Mouse (Mus musculus): ENCODE data around the gene D430042O09Rik. TPM values are rescaled to one million over a fixed set of nuclear protein-coding genes. Genes with fewer than 3 reads are reported as not detected.

Gene D430042O09Rik
- polyA plus RNA-seq (2012; fragmentation: generic; extraction: Trizol), result 5.5 TPM

GRCm38 (mm10) chr7:125707593-125708022, at the start of gene D430042O09Rik, which contains the start of gene Gtf3c1:
TSS of gene D430042O09Rik (plus strand) at chr7:125707888.
TSS of gene Gtf3c1 (minus strand) at chr7:125707780.
- peak; percentile 83 for TF ChIP-seq POLR2A (IDR thresholded peaks at IDR 0.05; ENCODE audit: insufficient read length, low read depth)
- TF ChIP-seq POLR2AphosphoS2 (IDR thresholded peaks at IDR 0.05; ENCODE audit: insufficient read length, low read depth), result peak; percentile 62
- TF ChIP-seq SRF (IDR thresholded peaks at IDR 0.05; ENCODE audit: control insufficient read depth, insufficient read length, low read depth), result no peak
- TF ChIP-seq REST (IDR thresholded peaks at IDR 0.05; ENCODE audit: insufficient read depth, insufficient read length), result no peak
- TF ChIP-seq MAX (IDR thresholded peaks at IDR 0.05; ENCODE audit: low read depth), result no peak
- no peak for TF ChIP-seq MYOD1 (IDR thresholded peaks at IDR 0.05; ENCODE audit: control insufficient read depth in 1 of 3, insufficient read length in 2 of 3, low read depth in 2 of 3)
- TF ChIP-seq MYOG (IDR thresholded peaks at IDR 0.05; ENCODE audit: control insufficient read depth in 1 of 3, insufficient read depth in 1 of 3, insufficient read length in 2 of 3, low read depth in 2 of 3), result no peak
- TF ChIP-seq TCF3 (IDR thresholded peaks at IDR 0.05; ENCODE audit: insufficient read length, low read depth), result no peak
- Histone ChIP-seq H3K79me2 (ENCODE audit: control insufficient read depth, insufficient read depth) (peaks cover 41% of the 10 kb centered on the region), H3ac (ENCODE audit: control insufficient read depth, insufficient read length) (peak within 1 kb of the TSS; percentile 61), H3K4me2 (ENCODE audit: low read depth) (peak within 1 kb of the TSS; percentile 84), H3K4me3 (peak within 1 kb of the TSS; percentile 89), H3K27me3 (ENCODE audit: control insufficient read depth, insufficient read depth, insufficient read length) (no peaks in the 10 kb centered on the region), H3K36me3 (ENCODE audit: control insufficient read depth, insufficient read depth) (peaks cover 14% of the 10 kb centered on the region)

- TF ChIP-seq MYOD1 (IDR thresholded peaks at IDR 0.05; ENCODE audit: control insufficient read depth in 1 of 3, insufficient read length in 2 of 3, low read depth in 2 of 3) (no peak), MAX (IDR thresholded peaks at IDR 0.05; ENCODE audit: low read depth) (no peak), POLR2AphosphoS2 (IDR thresholded peaks at IDR 0.05; ENCODE audit: insufficient read length, low read depth) (no peak), USF1 (IDR thresholded peaks at IDR 0.05; ENCODE audit: low read depth) (no peak), MYOG (IDR thresholded peaks at IDR 0.05; ENCODE audit: control insufficient read depth in 1 of 3, insufficient read depth in 1 of 3, insufficient read length in 2 of 3, low read depth in 2 of 3) (no peak), CEBPB (IDR thresholded peaks at IDR 0.05; ENCODE audit: insufficient read depth, poor library complexity, severe bottlenecking) (no peak), REST (IDR thresholded peaks at IDR 0.05; ENCODE audit: insufficient read depth, insufficient read length) (no peak), E2F4 (IDR thresholded peaks at IDR 0.05; ENCODE audit: insufficient read depth) (no peak), TCF3 (IDR thresholded peaks at IDR 0.05; ENCODE audit: insufficient read length, low read depth) (no peak)
- Histone ChIP-seq H3K79me2 (ENCODE audit: control insufficient read depth, insufficient read depth) (no peaks in the 10 kb centered on the region), H3ac (ENCODE audit: control insufficient read depth, insufficient read length) (no peak overlapping the region), H3K4me2 (ENCODE audit: low read depth) (no peak overlapping the region), H3K4me3 (no peak overlapping the region), H3K27me3 (ENCODE audit: control insufficient read depth, insufficient read depth, insufficient read length) (no peaks in the 10 kb centered on the region), H3K36me3 (ENCODE audit: control insufficient read depth, insufficient read depth) (peaks cover 18% of the 10 kb centered on the region)
Observed at GRCm38 (mm10) chr7:125663654-125664053, 44.0 kb upstream of the D430042O09Rik start.

- Histone ChIP-seq H3K36me3 (ENCODE audit: control insufficient read depth, insufficient read depth) (peaks cover 48% of the 10 kb centered on the region), H3K4me2 (ENCODE audit: low read depth) (no peak overlapping the region), H3K79me2 (ENCODE audit: control insufficient read depth, insufficient read depth) (no peaks in the 10 kb centered on the region), H3K27me3 (ENCODE audit: control insufficient read depth, insufficient read depth, insufficient read length) (no peaks in the 10 kb centered on the region), H3K4me3 (no peak overlapping the region), H3ac (ENCODE audit: control insufficient read depth, insufficient read length) (no peak overlapping the region)
- TF ChIP-seq CEBPB (IDR thresholded peaks at IDR 0.05; ENCODE audit: insufficient read depth, poor library complexity, severe bottlenecking) (no peak), SRF (IDR thresholded peaks at IDR 0.05; ENCODE audit: control insufficient read depth, insufficient read length, low read depth) (no peak), TCF12 (IDR thresholded peaks at IDR 0.05; ENCODE audit: insufficient read depth, poor library complexity, severe bottlenecking) (no peak), POLR2A (IDR thresholded peaks at IDR 0.05; ENCODE audit: insufficient read length, low read depth) (no peak), MYOD1 (IDR thresholded peaks at IDR 0.05; ENCODE audit: control insufficient read depth in 1 of 3, insufficient read length in 2 of 3, low read depth in 2 of 3) (no peak), REST (IDR thresholded peaks at IDR 0.05; ENCODE audit: insufficient read depth, insufficient read length) (no peak), MYOG (IDR thresholded peaks at IDR 0.05; ENCODE audit: control insufficient read depth in 1 of 3, insufficient read depth in 1 of 3, insufficient read length in 2 of 3, low read depth in 2 of 3) (no peak), TCF3 (IDR thresholded peaks at IDR 0.05; ENCODE audit: insufficient read length, low read depth) (no peak), POLR2AphosphoS2 (IDR thresholded peaks at IDR 0.05; ENCODE audit: insufficient read length, low read depth) (no peak), E2F4 (IDR thresholded peaks at IDR 0.05; ENCODE audit: insufficient read depth) (no peak), USF1 (IDR thresholded peaks at IDR 0.05; ENCODE audit: low read depth) (no peak), MAX (IDR thresholded peaks at IDR 0.05; ENCODE audit: low read depth) (no peak)
Observed at GRCm38 (mm10) chr7:125670865-125671264, 36.8 kb upstream of the D430042O09Rik start.

GRCm38 (mm10) chr7:125671396-125671795, 36.3 kb upstream of the D430042O09Rik start:
- H3K79me2 ChIP-seq (ENCODE audit: control insufficient read depth, insufficient read depth), result no peaks in the 10 kb centered on the region
- no peaks in the 10 kb centered on the region for H3K27me3 ChIP-seq (ENCODE audit: control insufficient read depth, insufficient read depth, insufficient read length)
- no peak overlapping the region for H3K4me2 ChIP-seq (ENCODE audit: low read depth)
- no peak overlapping the region for H3ac ChIP-seq (ENCODE audit: control insufficient read depth, insufficient read length)
- TF ChIP-seq TCF12 (IDR thresholded peaks at IDR 0.05; ENCODE audit: insufficient read depth, poor library complexity, severe bottlenecking), result no peak
- TF ChIP-seq MYOD1 (IDR thresholded peaks at IDR 0.05; ENCODE audit: control insufficient read depth in 1 of 3, insufficient read length in 2 of 3, low read depth in 2 of 3), result peak in 2 of 3 experiments; percentile 9 to 15
- H3K36me3 ChIP-seq (ENCODE audit: control insufficient read depth, insufficient read depth), result peaks cover 44% of the 10 kb centered on the region
- no peak overlapping the region for H3K4me3 ChIP-seq

- no peak overlapping the region for H3K4me3 ChIP-seq
- H3K36me3 ChIP-seq (ENCODE audit: control insufficient read depth, insufficient read depth), result peaks cover 44% of the 10 kb centered on the region
- no peak overlapping the region for H3ac ChIP-seq (ENCODE audit: control insufficient read depth, insufficient read length)
- H3K79me2 ChIP-seq (ENCODE audit: control insufficient read depth, insufficient read depth), result no peaks in the 10 kb centered on the region
- no peak for TF ChIP-seq REST (IDR thresholded peaks at IDR 0.05; ENCODE audit: insufficient read depth, insufficient read length)
- TF ChIP-seq MYOD1 (IDR thresholded peaks at IDR 0.05; ENCODE audit: control insufficient read depth in 1 of 3, insufficient read length in 2 of 3, low read depth in 2 of 3), result no peak
- no peak for TF ChIP-seq USF1 (IDR thresholded peaks at IDR 0.05; ENCODE audit: low read depth)
- no peak for TF ChIP-seq TCF12 (IDR thresholded peaks at IDR 0.05; ENCODE audit: insufficient read depth, poor library complexity, severe bottlenecking)
- TF ChIP-seq MYOG (IDR thresholded peaks at IDR 0.05; ENCODE audit: control insufficient read depth in 1 of 3, insufficient read depth in 1 of 3, insufficient read length in 2 of 3, low read depth in 2 of 3), result no peak
- no peak for TF ChIP-seq E2F4 (IDR thresholded peaks at IDR 0.05; ENCODE audit: insufficient read depth)
- no peak for TF ChIP-seq TCF3 (IDR thresholded peaks at IDR 0.05; ENCODE audit: insufficient read length, low read depth)
- H3K27me3 ChIP-seq (ENCODE audit: control insufficient read depth, insufficient read depth, insufficient read length), result no peaks in the 10 kb centered on the region
- H3K4me2 ChIP-seq (ENCODE audit: low read depth), result no peak overlapping the region
Observed at GRCm38 (mm10) chr7:125674916-125675315, 32.8 kb upstream of the D430042O09Rik start.
